Mouse (Mus musculus): Measurements from ENCODE around the gene Hs3st5.
"Not testable (repeated sequence)": the region's sequence is repeated elsewhere in the genome, so short reads cannot be mapped to it uniquely, and the experiment has no call there.

Hs3st5 gene

DNA sequence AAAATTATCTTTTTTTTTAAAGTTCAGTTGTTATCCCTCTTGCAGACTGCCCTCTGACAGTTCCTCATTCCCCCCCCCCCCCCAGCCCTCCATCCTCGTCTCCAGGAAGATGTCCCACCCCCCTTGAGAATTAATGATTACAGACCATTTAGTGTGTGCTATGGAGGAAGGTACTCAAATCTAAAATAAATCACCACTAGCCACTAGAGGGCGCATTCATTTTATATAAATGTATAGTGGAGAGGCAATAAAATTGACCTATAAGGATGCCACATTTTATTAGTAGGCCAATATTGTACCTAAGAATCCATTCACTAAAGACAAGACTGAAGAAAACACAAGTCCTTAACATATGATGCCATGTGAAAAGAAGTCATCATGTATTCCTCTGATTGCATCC, 40.0 kb downstream of the Hs3st5 start:
- Histone ChIP-seq H3K4me3 (replicated peaks; ENCODE audit: low read length) (no peak overlapping the region), H3K9me3 (ENCODE audit: low read length) (no peaks in the 10 kb centered on the region), H3K36me3 (ENCODE audit: insufficient read depth, low read length) (no peaks in the 10 kb centered on the region), H3K27me3 (ENCODE audit: insufficient read depth, low read length) (no peaks in the 10 kb centered on the region), H3K4me1 (replicated peaks; ENCODE audit: low read depth, low read length) (peaks cover 28% of the 10 kb centered on the region)
- TF ChIP-seq NANOG (IDR thresholded peaks at IDR 0.05; ENCODE audit: borderline replicate concordance, low read length) (no peak), CTCF (conservative IDR thresholded peaks at IDR 0.05; ENCODE audit: low read length) (peak; percentile 61)

DNA sequence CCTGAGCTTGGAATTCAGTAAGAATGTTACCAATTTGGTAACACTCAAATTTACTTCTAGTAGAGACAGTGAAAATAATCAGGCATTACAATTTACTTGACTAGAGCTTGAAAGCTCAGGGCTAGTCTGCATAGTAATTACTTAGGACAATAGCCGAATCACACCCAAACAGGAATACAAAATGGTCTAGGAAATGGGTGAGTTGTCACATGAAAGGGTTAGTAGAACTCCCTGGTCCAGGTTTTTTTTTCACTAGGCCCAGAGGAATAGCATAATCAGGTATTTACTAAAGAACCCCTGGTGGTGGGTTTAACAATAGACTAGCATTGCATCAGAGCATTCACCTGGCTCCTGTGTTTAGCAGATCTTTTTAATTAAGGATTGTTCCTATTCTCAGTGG, 41.1 kb downstream of the Hs3st5 start:
- TF ChIP-seq NANOG (IDR thresholded peaks at IDR 0.05; ENCODE audit: borderline replicate concordance, low read length), result peak; percentile 87
- H3K36me3 ChIP-seq (ENCODE audit: insufficient read depth, low read length); H3K4me3 ChIP-seq (replicated peaks; ENCODE audit: low read length); H3K9me3 ChIP-seq (ENCODE audit: low read length); H3K27me3 ChIP-seq (ENCODE audit: insufficient read depth, low read length): not testable (repeated sequence)
- H3K4me1 ChIP-seq (replicated peaks; ENCODE audit: low read depth, low read length), result peaks cover 28% of the 10 kb centered on the region

DNA sequence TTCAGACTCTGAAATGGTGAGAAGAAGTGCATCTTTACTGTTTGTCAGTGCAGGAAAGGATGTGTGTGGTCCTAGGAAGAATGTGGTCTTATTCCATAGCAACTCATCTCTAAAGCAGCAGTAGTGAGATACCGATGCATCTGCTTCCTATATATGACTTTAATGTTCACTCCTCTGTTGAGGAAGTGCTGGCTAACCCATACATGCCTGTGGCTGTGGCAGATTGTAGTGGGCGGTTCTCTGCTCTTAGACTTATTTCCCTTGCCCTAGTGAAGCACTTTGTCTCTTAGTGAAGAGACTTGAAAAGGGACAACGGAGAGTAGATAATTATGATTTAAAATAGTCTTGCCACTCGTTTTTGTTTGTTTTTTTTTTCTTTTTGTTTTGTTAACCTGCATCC, 47.4 kb downstream of the Hs3st5 start:
- Histone ChIP-seq H3K27me3 (ENCODE audit: insufficient read depth, low read length) (no peaks in the 10 kb centered on the region), H3K36me3 (ENCODE audit: insufficient read depth, low read length) (no peaks in the 10 kb centered on the region), H3K4me3 (replicated peaks; ENCODE audit: low read length) (no peak overlapping the region), H3K9me3 (ENCODE audit: low read length) (no peaks in the 10 kb centered on the region), H3K4me1 (replicated peaks; ENCODE audit: low read depth, low read length) (peaks cover 9% of the 10 kb centered on the region)
- TF ChIP-seq POU5F1 (IDR thresholded peaks at IDR 0.05; ENCODE audit: borderline replicate concordance, low read length), result no peak
- TF ChIP-seq NANOG (IDR thresholded peaks at IDR 0.05; ENCODE audit: borderline replicate concordance, low read length), result no peak
- TF ChIP-seq CTCF (conservative IDR thresholded peaks at IDR 0.05; ENCODE audit: low read length), result no peak

DNA sequence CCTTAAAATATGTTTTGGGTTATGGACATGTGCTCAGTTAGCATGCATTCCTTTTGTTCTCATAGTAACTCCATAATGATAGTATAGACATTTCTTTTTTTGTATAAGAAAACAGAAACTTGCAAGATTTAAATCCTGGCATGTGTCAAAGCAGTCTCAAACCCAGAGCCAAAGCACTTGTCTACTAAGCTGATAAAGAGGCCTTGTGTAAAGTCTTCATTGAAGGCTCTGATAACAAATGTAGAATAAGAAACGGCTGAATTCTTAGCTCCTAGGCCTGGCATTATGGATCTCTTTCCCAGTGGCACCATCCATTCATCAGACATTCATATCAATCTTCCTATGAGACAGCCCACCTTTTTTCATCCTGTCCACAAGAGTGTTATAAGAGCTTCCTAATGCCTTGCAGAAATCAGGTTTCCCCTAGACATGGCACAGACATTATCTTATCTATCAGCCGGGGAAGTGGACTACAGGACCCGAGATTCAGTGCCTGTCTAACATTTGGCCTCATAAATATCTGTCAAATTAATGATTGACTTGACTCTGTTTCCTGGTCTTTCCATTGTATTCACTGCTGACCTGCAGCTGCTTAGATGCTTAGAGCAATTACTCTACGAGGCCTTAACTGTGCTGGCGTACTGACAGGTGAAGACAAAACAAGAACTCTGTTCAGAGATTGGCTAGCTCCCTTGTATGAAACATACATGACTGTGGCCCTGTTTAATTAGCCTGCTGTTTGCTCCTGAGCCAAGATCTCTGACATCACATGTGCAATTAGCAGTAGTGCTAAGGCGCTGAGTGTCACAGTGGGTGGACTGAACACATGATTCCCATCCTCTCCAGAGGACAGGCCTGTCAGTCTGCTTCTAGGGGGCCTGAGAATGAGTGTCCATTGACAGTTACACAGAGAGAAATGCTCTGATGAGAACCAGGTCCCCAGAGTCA, 48.6 kb downstream of the Hs3st5 start:
- Histone ChIP-seq H3K4me3 (replicated peaks; ENCODE audit: low read length) (no peak overlapping the region), H3K36me3 (ENCODE audit: insufficient read depth, low read length) (no peaks in the 10 kb centered on the region)
- no peak for TF ChIP-seq NANOG (IDR thresholded peaks at IDR 0.05; ENCODE audit: borderline replicate concordance, low read length)
- no peak for TF ChIP-seq CTCF (conservative IDR thresholded peaks at IDR 0.05; ENCODE audit: low read length)
- TF ChIP-seq POU5F1 (IDR thresholded peaks at IDR 0.05; ENCODE audit: borderline replicate concordance, low read length), result no peak

DNA sequence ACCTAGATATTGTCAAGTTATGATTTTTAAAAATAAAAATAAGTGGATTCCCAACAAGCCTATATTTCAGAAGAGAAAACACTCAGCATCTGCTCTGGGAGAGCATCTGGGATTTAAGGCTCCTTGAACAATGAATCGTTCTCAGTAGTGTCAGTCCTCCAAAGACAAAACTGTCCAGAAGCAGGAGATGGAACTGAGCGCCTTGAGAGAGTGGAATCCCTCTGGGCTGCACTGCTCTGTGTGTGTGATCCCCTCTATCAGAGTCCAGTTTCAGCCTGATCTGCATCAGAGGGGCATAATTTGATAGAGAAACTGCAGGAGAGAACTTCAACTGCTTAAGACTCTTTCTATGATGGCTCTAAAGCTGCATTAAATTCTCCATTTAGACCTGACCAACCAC, 49.5 kb downstream of the Hs3st5 start:
- no peaks in the 10 kb centered on the region for H3K27me3 ChIP-seq (ENCODE audit: insufficient read depth, low read length)
- H3K4me1 ChIP-seq (replicated peaks; ENCODE audit: low read depth, low read length), result 0 out of 2 replicates have a peak, but pooled peaks cover 3% of the 10 kb centered on the region
- no peak overlapping the region for H3K4me3 ChIP-seq (replicated peaks; ENCODE audit: low read length)
- H3K36me3 ChIP-seq (ENCODE audit: insufficient read depth, low read length), result no peaks in the 10 kb centered on the region
- TF ChIP-seq CTCF (conservative IDR thresholded peaks at IDR 0.05; ENCODE audit: low read length), result no peak
- TF ChIP-seq NANOG (IDR thresholded peaks at IDR 0.05; ENCODE audit: borderline replicate concordance, low read length), result no peak
- no peak for TF ChIP-seq POU5F1 (IDR thresholded peaks at IDR 0.05; ENCODE audit: borderline replicate concordance, low read length)
- H3K9me3 ChIP-seq (ENCODE audit: low read length), result no peaks in the 10 kb centered on the region

More for the DNA sequence above, 48.6 kb downstream of the Hs3st5 start:
- Histone ChIP-seq H3K9me3 (ENCODE audit: low read length) (no peaks in the 10 kb centered on the region), H3K27me3 (ENCODE audit: insufficient read depth, low read length) (no peaks in the 10 kb centered on the region), H3K4me1 (replicated peaks; ENCODE audit: low read depth, low read length) (0 out of 2 replicates have a peak, but pooled peaks cover 3% of the 10 kb centered on the region)

DNA sequence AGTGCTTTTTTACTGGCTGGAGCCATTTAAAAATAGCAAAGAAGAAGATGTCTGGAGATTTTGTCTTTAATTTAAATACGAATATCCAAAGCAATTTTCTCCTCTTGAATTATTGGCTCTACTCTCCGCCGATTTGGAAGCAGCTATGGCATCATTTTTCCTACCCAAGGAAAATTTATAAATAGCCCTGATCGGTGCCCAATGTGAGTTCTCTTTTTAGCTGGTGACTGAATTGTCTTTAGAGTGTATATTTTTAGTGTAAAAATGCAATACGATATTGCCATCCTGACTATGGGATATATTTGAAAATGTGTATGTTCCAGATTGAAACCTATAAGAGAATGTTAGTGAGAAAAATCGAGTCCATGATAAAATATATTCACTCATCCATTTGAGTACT, 51.1 kb downstream of the Hs3st5 start:
- Histone ChIP-seq H3K4me3 (replicated peaks; ENCODE audit: low read length) (no peak overlapping the region), H3K36me3 (ENCODE audit: insufficient read depth, low read length) (no peaks in the 10 kb centered on the region), H3K9me3 (ENCODE audit: low read length) (no peaks in the 10 kb centered on the region), H3K4me1 (replicated peaks; ENCODE audit: low read depth, low read length) (0 out of 2 replicates have a peak, but pooled peaks cover 3% of the 10 kb centered on the region), H3K27me3 (ENCODE audit: insufficient read depth, low read length) (no peaks in the 10 kb centered on the region)
- TF ChIP-seq NANOG (IDR thresholded peaks at IDR 0.05; ENCODE audit: borderline replicate concordance, low read length) (no peak), POU5F1 (IDR thresholded peaks at IDR 0.05; ENCODE audit: borderline replicate concordance, low read length) (no peak), CTCF (conservative IDR thresholded peaks at IDR 0.05; ENCODE audit: low read length) (no peak)

DNA sequence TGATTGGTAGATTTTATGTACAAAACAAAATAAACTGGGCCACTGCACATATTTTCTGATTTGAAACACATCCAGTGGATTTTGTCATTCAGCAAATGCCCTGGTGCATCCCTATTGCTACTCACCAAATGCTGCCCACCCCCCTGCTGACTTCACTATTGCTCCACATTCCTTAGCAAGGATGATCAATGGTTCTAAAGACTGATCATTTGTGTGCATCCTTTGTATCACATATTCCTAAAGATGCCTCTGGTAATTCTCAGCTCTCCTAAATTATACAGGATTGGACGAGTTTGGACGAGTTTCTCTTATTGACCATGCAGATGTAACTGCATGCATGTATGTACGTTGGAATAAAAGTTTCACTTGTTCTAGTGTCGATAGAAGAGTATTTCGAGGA, 52.1 kb downstream of the Hs3st5 start:
- Histone ChIP-seq H3K36me3 (ENCODE audit: insufficient read depth, low read length) (no peaks in the 10 kb centered on the region), H3K4me1 (replicated peaks; ENCODE audit: low read depth, low read length) (0 out of 2 replicates have a peak, but pooled peaks cover 3% of the 10 kb centered on the region), H3K4me3 (replicated peaks; ENCODE audit: low read length) (no peak overlapping the region), H3K27me3 (ENCODE audit: insufficient read depth, low read length) (no peaks in the 10 kb centered on the region), H3K9me3 (ENCODE audit: low read length) (no peaks in the 10 kb centered on the region)
- TF ChIP-seq NANOG (IDR thresholded peaks at IDR 0.05; ENCODE audit: borderline replicate concordance, low read length) (no peak), POU5F1 (IDR thresholded peaks at IDR 0.05; ENCODE audit: borderline replicate concordance, low read length) (no peak), CTCF (conservative IDR thresholded peaks at IDR 0.05; ENCODE audit: low read length) (no peak)

DNA sequence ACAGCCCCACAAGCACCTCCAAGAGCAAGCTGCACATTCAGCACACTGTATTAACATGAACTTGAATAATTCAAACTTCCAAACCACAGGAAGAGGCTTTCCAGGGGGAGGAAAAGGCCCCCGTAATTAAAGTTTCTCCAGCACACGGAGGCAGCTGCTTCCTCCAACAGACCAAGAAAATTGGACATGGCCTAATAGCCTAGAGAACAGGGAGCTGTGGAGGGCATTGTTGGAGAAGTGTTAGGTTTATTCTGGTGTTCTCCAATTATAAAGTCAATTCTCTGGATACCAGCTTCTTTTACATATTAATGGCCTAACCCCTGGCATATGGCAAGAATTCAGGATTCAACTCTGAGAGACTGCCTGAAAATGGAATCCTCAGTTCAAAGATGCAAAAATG, 60.6 kb downstream of the Hs3st5 start:
- no peaks in the 10 kb centered on the region for H3K9me3 ChIP-seq (ENCODE audit: low read length)
- H3K4me1 ChIP-seq (replicated peaks; ENCODE audit: low read depth, low read length), result 0 out of 2 replicates have a peak, but pooled peaks cover 3% of the 10 kb centered on the region
- TF ChIP-seq NANOG (IDR thresholded peaks at IDR 0.05; ENCODE audit: borderline replicate concordance, low read length) (no peak), POU5F1 (IDR thresholded peaks at IDR 0.05; ENCODE audit: borderline replicate concordance, low read length) (no peak), CTCF (conservative IDR thresholded peaks at IDR 0.05; ENCODE audit: low read length) (no peak)
- no peaks in the 10 kb centered on the region for H3K27me3 ChIP-seq (ENCODE audit: insufficient read depth, low read length)
- no peaks in the 10 kb centered on the region for H3K36me3 ChIP-seq (ENCODE audit: insufficient read depth, low read length)
- no peak overlapping the region for H3K4me3 ChIP-seq (replicated peaks; ENCODE audit: low read length)
